In genomic region chr11:93263979-93264378, GRCm38 (mm10) we compare ENCODE assay signal across 33 mouse cellular contexts.
"Had no signal": no experiment of that assay in that cellular context is flagged by ENCODE, and none has a peak within 500 bp of the region (broad histone marks: within the 10 kb centered on the region; RNA-seq: fewer than 3 reads in every experiment).

No protein-coding gene starts in this region.

- H3K27ac ChIP-seq: heart, embryonic 10.5 days; heart, embryonic 13.5 days; heart, embryonic 15.5 days; hindbrain, embryonic 10.5 days; hindbrain, embryonic 12.5 days; hindbrain, embryonic 13.5 days; hindbrain, embryonic 14.5 days; hindbrain, embryonic 15.5 days; hindbrain, postnatal 0 days; kidney, embryonic 15.5 days; kidney, postnatal 0 days; layer of hippocampus, adult 2 months; left cerebral cortex, adult 2 months had no signal

- H3K27me3 ChIP-seq: heart, embryonic 12.5 days; heart, embryonic 13.5 days; heart, embryonic 15.5 days; hindbrain, embryonic 12.5 days; hindbrain, embryonic 13.5 days; hindbrain, embryonic 15.5 days; kidney, embryonic 15.5 days had no signal

- H3K4me1 ChIP-seq: heart, embryonic 10.5 days; heart, embryonic 12.5 days; heart, embryonic 13.5 days; heart, embryonic 15.5 days; hindbrain, embryonic 10.5 days; hindbrain, embryonic 12.5 days; hindbrain, embryonic 13.5 days; hindbrain, embryonic 15.5 days; kidney, embryonic 15.5 days had no signal

- H3K9me3 ChIP-seq: heart, embryonic 10.5 days; heart, embryonic 12.5 days; heart, embryonic 13.5 days; heart, embryonic 15.5 days; hindbrain, embryonic 10.5 days; hindbrain, embryonic 12.5 days; hindbrain, embryonic 13.5 days; hindbrain, embryonic 15.5 days; kidney, embryonic 15.5 days had no signal

- H3K4me3 ChIP-seq: heart, embryonic 10.5 days; heart, embryonic 12.5 days; heart, embryonic 13.5 days; heart, embryonic 15.5 days; hindbrain, embryonic 10.5 days; hindbrain, embryonic 12.5 days; hindbrain, embryonic 13.5 days; hindbrain, embryonic 15.5 days; kidney, embryonic 15.5 days; layer of hippocampus, adult 2 months; left cerebral cortex, adult 2 months had no signal

- ATAC-seq: hindbrain, embryonic 16.5 days; hindbrain, postnatal 0 days; inflammation-experienced regulatory T-cells, adult 6 months had no signal

- H3K36me3 ChIP-seq: heart, embryonic 10.5 days; heart, embryonic 12.5 days; heart, embryonic 13.5 days; heart, embryonic 15.5 days; hindbrain, embryonic 10.5 days; hindbrain, embryonic 12.5 days; hindbrain, embryonic 13.5 days; hindbrain, embryonic 15.5 days; kidney, embryonic 15.5 days had no signal

- H3K4me2 ChIP-seq: heart, embryonic 11.5 days; heart, embryonic 12.5 days; heart, embryonic 13.5 days; heart, embryonic 15.5 days; hindbrain, embryonic 12.5 days; hindbrain, embryonic 13.5 days; hindbrain, embryonic 14.5 days; hindbrain, embryonic 15.5 days; kidney, embryonic 15.5 days had no signal

- H3K9ac ChIP-seq: heart, embryonic 12.5 days; heart, embryonic 13.5 days; heart, embryonic 15.5 days; hindbrain, embryonic 12.5 days; hindbrain, embryonic 13.5 days; hindbrain, embryonic 14.5 days; hindbrain, embryonic 15.5 days; kidney, embryonic 15.5 days had no signal

- DNase-seq: heart, postnatal 10 days; heart, postnatal 14 days; heart, postnatal 36 days; heart, postnatal 4 days; kidney, adult 11 months; kidney, adult 18-20 months; kidney, adult 2 months; kidney, adult 8-10 months; kidney, adult 9 months; kidney, postnatal 10 days; kidney, postnatal 14 days; kidney, postnatal 25 days; kidney, postnatal 36 days; kidney, postnatal 4 days; layer of hippocampus, adult 9-11 months; layer of hippocampus, postnatal 36 days had no signal
